Mouse (Mus musculus) limb, embryonic 15.5 days (tissue): ENCODE measurements around the gene Gm28374. TPM values are rescaled to one million over a fixed set of nuclear protein-coding genes. Genes with fewer than 3 reads are reported as not detected.

ENCODE experiments used
- ATAC-seq: fragments of 200-750 bp; cut with Nextera tagmentation; 2 replicates; pipeline ENCODE4 v1.8.0; 2017; ENCODE audit warnings: low read depth, moderate TSS enrichment; ENCODE audit not compliant: insufficient number of reproducible peaks, low FRiP score, low TSS enrichment
- H3K27ac ChIP-seq: fragments of 300-500 bp; sonication (generic); 2 replicates; pipeline ENCODE4 v1.5.1; 2015; ENCODE audit warnings: moderate library complexity, mild to moderate bottlenecking, inconsistent platforms
- H3K27me3 ChIP-seq: fragments of 300-500 bp; sonication (generic); 2 replicates; pipeline ENCODE4 v1.6.1; 2015; ENCODE audit warnings: inconsistent platforms
- H3K36me3 ChIP-seq: fragments of 300-500 bp; sonication (generic); 2 replicates; pipeline ENCODE4 v1.6.1; 2015; ENCODE audit warnings: inconsistent platforms
- H3K4me1 ChIP-seq: fragments of 300-500 bp; sonication (generic); 2 replicates; pipeline ENCODE4 v1.6.1; 2015; ENCODE audit warnings: inconsistent platforms
- H3K4me2 ChIP-seq: fragments of 300-500 bp; sonication (generic); 2 replicates; pipeline ENCODE4 v1.6.1; 2015; ENCODE audit warnings: mild to moderate bottlenecking, inconsistent platforms
- H3K4me3 ChIP-seq: fragments of 300-500 bp; sonication (generic); 2 replicates; pipeline ENCODE4 v1.5.1; 2015; ENCODE audit warnings: mild to moderate bottlenecking, inconsistent platforms
- H3K9ac ChIP-seq: fragments of 300-500 bp; sonication (generic); 2 replicates; pipeline ENCODE4 v1.6.1; 2015; ENCODE audit warnings: inconsistent platforms
- H3K9me3 ChIP-seq: fragments of 300-500 bp; sonication (generic); 2 replicates; pipeline ENCODE4 v1.6.1; 2016; ENCODE audit warnings: inconsistent platforms
- WGBS: fragments of 180-500 bp; shearing (Covaris S2); methylation state at CpG from one replicate; pipeline ENCODE4 v1.1.7; 2015; 5-methylcytosine and 5-hydroxymethylcytosine counted together
- polyA plus RNA-seq: library from polyadenylated mRNA; unstranded; fragments of >200 nt; fragmentation: Nextera tagmentation; extraction: Ambion mirVana; gene quantifications from 2 replicates; pipeline ENCODE4 v1.2.1, GENCODE M21; 2015

The Gm28374 gene
- polyA plus RNA-seq, 1 experiment from 2014 or later, result 1.9 TPM

- Histone ChIP-seq H3K4me1 (peaks cover 21% of the 10 kb centered on the region), H3K4me3 (peak overlapping the region; percentile 66; the same call in 1 of the 2 replicates), H3K4me2 (peak overlapping the region; percentile 74; the same call in 1 of the 2 replicates), H3K27me3 (no peaks in the 10 kb centered on the region), H3K9ac (no peak overlapping the region), H3K27ac (no peak overlapping the region), H3K36me3 (peaks cover 48% of the 10 kb centered on the region), H3K9me3 (no peaks in the 10 kb centered on the region)
- 88% methylated on average over 15 of the region's 15 CpGs for WGBS
- no peak for ATAC-seq
Measured at GRCm38 (mm10) chr19:6116113-6116850, 34.2 kb upstream of the Gm28374 start.

- H3K9me3 ChIP-seq, result no peaks in the 10 kb centered on the region
- WGBS, result 70% methylated on average over 6 of the region's 6 CpGs
- H3K27ac ChIP-seq, result no peak overlapping the region
- H3K4me1 ChIP-seq, result peaks cover 16% of the 10 kb centered on the region
- H3K27me3 ChIP-seq, result no peaks in the 10 kb centered on the region
- H3K4me2 ChIP-seq, result no peak overlapping the region
- H3K36me3 ChIP-seq, result peaks cover 41% of the 10 kb centered on the region
- H3K9ac ChIP-seq, result no peak overlapping the region
- no peak for ATAC-seq
- no peak overlapping the region for H3K4me3 ChIP-seq
Measured at GRCm38 (mm10) chr19:6113116-6113515, 31.1 kb upstream of the Gm28374 start.

DNA sequence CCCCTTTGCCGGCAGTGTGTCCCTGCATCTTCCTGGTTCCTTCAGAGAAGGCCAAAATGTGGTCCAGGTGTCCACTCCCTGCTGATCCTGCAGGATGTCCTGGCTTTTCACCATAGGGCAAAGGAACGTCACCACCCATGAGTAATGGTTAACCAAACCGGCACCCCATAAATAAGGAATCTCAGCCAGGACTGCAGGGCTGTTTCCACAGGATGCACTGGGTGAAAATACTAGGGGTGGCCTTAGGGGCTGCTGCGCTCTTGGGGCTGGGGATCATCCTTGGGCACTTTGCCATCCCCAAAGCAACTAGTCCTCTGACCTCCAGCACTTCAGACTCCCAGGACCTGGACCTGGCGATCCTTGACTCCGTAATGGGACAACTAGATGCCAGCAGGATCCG lies 23.5 kb upstream of the Gm28374 start, which contains the start of gene Naaladl1:
Gene Naaladl1, plus strand, starts transcription at position 197 of the 400 bp plus-strand sequence.
- no peak within 1 kb of the TSS for H3K4me2 ChIP-seq
- no peak within 1 kb of the TSS for H3K9ac ChIP-seq
- no peaks in the 10 kb centered on the region for H3K4me1 ChIP-seq
- H3K36me3 ChIP-seq, result no peaks in the 10 kb centered on the region
- no peaks in the 10 kb centered on the region for H3K27me3 ChIP-seq
- no peak within 1 kb of the TSS for H3K27ac ChIP-seq
- ATAC-seq, result no peak
- 78% methylated on average over 7 of the region's 7 CpGs for WGBS
- H3K9me3 ChIP-seq, result no peaks in the 10 kb centered on the region
- no peak within 1 kb of the TSS for H3K4me3 ChIP-seq

DNA sequence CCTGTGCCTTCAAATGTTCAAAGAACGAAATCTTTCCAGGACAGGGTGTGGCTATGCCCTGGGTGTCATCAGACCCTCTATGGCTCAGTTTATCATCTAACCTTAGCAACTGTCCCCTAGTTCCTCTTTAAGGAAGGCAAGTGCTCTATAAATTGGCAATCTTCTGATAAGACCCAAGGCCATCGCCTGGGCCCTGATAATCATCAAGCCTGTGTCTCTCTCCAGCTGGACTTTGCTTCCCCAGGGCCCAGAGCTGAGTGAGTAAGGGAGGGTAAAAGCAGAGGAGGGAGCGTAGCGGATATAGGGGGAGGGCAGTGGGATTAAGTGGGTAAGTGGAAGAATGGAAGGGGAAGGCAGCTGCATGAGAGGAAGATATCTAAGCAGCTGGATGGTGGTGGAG lies 22.4 kb upstream of the Gm28374 start:
- 83% methylated on average over 4 of the region's 4 CpGs for WGBS
- Histone ChIP-seq H3K4me1 (no peaks in the 10 kb centered on the region), H3K9me3 (no peaks in the 10 kb centered on the region), H3K9ac (no peak overlapping the region), H3K4me2 (no peak overlapping the region), H3K4me3 (no peak overlapping the region), H3K27ac (no peak overlapping the region), H3K36me3 (no peaks in the 10 kb centered on the region), H3K27me3 (no peaks in the 10 kb centered on the region)
- ATAC-seq, result no peak

DNA sequence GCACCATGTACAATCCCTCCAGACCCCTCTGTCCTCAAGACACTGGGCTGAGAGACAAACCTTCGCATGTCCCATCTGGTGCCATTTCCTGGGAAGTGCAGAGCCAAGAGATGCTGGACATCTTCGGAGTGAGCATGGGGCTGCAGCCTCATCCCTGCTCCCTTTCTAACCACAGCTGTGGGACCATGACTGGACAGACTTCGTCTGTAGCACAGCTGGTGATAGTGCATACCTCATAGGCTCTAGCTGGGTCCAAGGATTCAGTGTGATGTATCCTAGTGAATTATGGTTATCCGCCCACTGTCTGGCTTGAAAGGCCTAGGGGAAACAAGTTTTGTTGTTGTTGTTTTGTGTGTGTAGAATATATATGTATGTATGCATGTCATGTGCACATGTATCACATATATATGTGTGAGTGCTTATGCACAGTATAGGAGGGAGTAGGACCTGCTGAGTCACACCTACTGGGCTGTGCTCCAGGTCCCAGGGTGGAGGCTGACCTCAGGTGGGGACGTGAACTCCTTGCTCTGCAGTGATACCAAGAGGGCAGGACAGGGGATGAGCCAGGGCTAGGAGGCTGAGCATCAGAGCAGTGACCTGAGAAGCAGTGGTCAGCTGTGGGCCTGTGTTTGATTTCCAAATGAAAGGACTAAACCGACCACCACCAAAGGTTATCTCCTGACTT lies 20.3 kb upstream of the Gm28374 start:
- Histone ChIP-seq H3K4me1 (no peaks in the 10 kb centered on the region), H3K9ac (no peak overlapping the region), H3K4me3 (no peak overlapping the region), H3K4me2 (no peak overlapping the region), H3K27ac (no peak overlapping the region), H3K27me3 (no peaks in the 10 kb centered on the region), H3K36me3 (no peaks in the 10 kb centered on the region), H3K9me3 (no peaks in the 10 kb centered on the region)
- 76% methylated on average over 6 of the region's 6 CpGs for WGBS
- no peak for ATAC-seq

GRCm38 (mm10) chr19:6101186-6101585 lies 19.1 kb upstream of the Gm28374 start:
- 35% methylated on average over 6 of the region's 6 CpGs for WGBS
- no peak overlapping the region for H3K9ac ChIP-seq

GRCm38 (mm10) chr19:6097847-6098246 lies 15.8 kb upstream of the Gm28374 start:
- WGBS, result 86% methylated on average over 3 of the region's 3 CpGs
- H3K9me3 ChIP-seq, result no peaks in the 10 kb centered on the region
- ATAC-seq, result no peak
- H3K4me1 ChIP-seq, result no peaks in the 10 kb centered on the region
- no peak overlapping the region for H3K27ac ChIP-seq
- no peaks in the 10 kb centered on the region for H3K27me3 ChIP-seq
- H3K9ac ChIP-seq, result no peak overlapping the region
- H3K36me3 ChIP-seq, result peaks cover 23% of the 10 kb centered on the region
- H3K4me3 ChIP-seq, result no peak overlapping the region
- no peak overlapping the region for H3K4me2 ChIP-seq

More at GRCm38 (mm10) chr19:6101186-6101585, 19.1 kb upstream of the Gm28374 start:
- Histone ChIP-seq H3K4me3 (no peak overlapping the region), H3K4me2 (no peak overlapping the region), H3K27ac (no peak overlapping the region), H3K36me3 (no peaks in the 10 kb centered on the region), H3K4me1 (no peaks in the 10 kb centered on the region), H3K9me3 (no peaks in the 10 kb centered on the region), H3K27me3 (no peaks in the 10 kb centered on the region)
- no peak for ATAC-seq

DNA sequence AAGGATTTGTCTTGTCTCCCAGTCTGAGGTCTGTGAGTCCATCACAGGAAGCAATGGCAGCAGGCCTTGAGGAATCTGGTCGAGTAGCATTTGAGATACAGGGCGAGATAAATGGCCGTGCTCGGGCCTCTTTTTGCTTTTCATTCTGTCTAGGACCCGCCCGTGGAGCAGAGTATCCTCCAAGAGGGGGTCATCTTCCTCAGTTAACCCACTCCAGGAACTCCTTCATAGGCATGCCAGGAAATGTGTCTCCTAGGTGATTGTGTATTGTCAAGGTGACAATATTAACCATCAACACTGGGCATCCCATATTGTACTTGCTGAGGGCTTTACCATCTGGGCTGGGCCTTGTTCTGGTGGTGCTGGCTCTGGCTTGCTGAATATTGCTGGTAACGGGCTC lies 12.1 kb upstream of the Gm28374 start, which contains the start of gene AC131692.1:
Gene AC131692.1, plus strand, starts transcription at position 301 of the 400 bp plus-strand sequence.
- no peak within 1 kb of the TSS for H3K4me3 ChIP-seq
- no peak for ATAC-seq
- H3K9ac ChIP-seq, result no peak within 1 kb of the TSS
- H3K27ac ChIP-seq, result no peak within 1 kb of the TSS
- H3K4me2 ChIP-seq, result no peak within 1 kb of the TSS
- H3K9me3 ChIP-seq, result no peaks in the 10 kb centered on the region
- H3K27me3 ChIP-seq, result no peaks in the 10 kb centered on the region
- H3K36me3 ChIP-seq, result peaks cover 57% of the 10 kb centered on the region
- H3K4me1 ChIP-seq, result no peaks in the 10 kb centered on the region
- 91% methylated on average over 7 of the region's 7 CpGs for WGBS

DNA sequence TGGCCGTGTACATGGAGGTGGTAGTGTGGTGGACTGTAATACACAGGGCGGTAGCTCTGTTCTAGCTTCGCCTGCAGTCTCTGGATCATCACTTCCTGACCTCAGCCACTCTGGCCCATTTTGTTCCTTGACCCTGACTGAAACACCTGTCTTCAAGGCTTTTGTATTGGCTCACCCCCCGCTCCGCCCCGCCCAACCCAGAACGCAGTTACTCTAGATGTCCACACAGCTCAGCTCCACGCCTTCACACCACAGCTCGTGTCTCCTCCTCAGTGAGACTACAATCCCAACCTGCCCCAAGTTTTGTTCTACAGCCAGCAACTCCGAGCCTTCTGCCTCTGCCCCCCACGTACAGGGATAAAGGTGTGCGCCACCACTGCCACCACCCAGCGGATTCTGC lies 6.8 kb upstream of the Gm28374 start:
- H3K27me3 ChIP-seq, result no peaks in the 10 kb centered on the region
- no peak overlapping the region for H3K4me3 ChIP-seq
- no peaks in the 10 kb centered on the region for H3K9me3 ChIP-seq
- H3K4me2 ChIP-seq, result no peak overlapping the region
- peaks cover 55% of the 10 kb centered on the region for H3K36me3 ChIP-seq
- no peak overlapping the region for H3K27ac ChIP-seq
- ATAC-seq, result no peak
- peaks cover 16% of the 10 kb centered on the region for H3K4me1 ChIP-seq
- H3K9ac ChIP-seq, result no peak overlapping the region
- WGBS, result 94% methylated on average over 13 of the region's 13 CpGs

GRCm38 (mm10) chr19:6085417-6085879 lies 3.4 kb upstream of the Gm28374 start:
- under 1% methylated on average over 17 of the region's 17 CpGs for WGBS
- Histone ChIP-seq H3K4me3 (peak overlapping the region; percentile 52), H3K27me3 (no peaks in the 10 kb centered on the region), H3K27ac (peak overlapping the region; percentile 61; the same call in 1 of the 2 replicates), H3K36me3 (peaks cover 60% of the 10 kb centered on the region), H3K4me1 (peaks cover 22% of the 10 kb centered on the region), H3K9ac (peak overlapping the region; percentile 8), H3K9me3 (no peaks in the 10 kb centered on the region), H3K4me2 (peak overlapping the region; percentile 85)
- no peak for ATAC-seq

- H3K4me3 ChIP-seq, result peak within 1 kb of the TSS; percentile 52
- under 1% methylated on average over 58 of the region's 58 CpGs for WGBS
- H3K27me3 ChIP-seq, result no peaks in the 10 kb centered on the region
- H3K27ac ChIP-seq, result peak within 1 kb of the TSS; percentile 82
- peak within 1 kb of the TSS; percentile 39 for H3K9ac ChIP-seq
- peak; percentile 87 for ATAC-seq
- peaks cover 22% of the 10 kb centered on the region for H3K4me1 ChIP-seq
- H3K36me3 ChIP-seq, result peaks cover 60% of the 10 kb centered on the region
- no peaks in the 10 kb centered on the region for H3K9me3 ChIP-seq
- H3K4me2 ChIP-seq, result peak within 1 kb of the TSS; percentile 85
Measured at GRCm38 (mm10) chr19:6084478-6085248, 2.6 kb upstream of the Gm28374 start, which contains the start of the genes Zfpl1 and Cdca5. Zfpl1 (minus strand) TSS chr19:6084956. Cdca5 (plus strand) TSS chr19:6084983.
